Mouse (Mus musculus): ENCODE measurements around the gene Copg2. TPM values are rescaled to one million over a fixed set of nuclear protein-coding genes. Genes with fewer than 3 reads are reported as not detected.

Copg2 gene
- polyA plus RNA-seq, 1 experiment from 2014 or later: 24.3 TPM

- H3K9ac ChIP-seq: no peak overlapping the region
Measured at GRCm38 (mm10) chr6:30893081-30893480, 3.5 kb downstream of the Copg2 start.

GRCm38 (mm10) chr6:30891761-30892160 lies 4.8 kb downstream of the Copg2 start:
- H3K4me2 ChIP-seq (replicated peaks): no peak overlapping the region
- H3K27me3 ChIP-seq: no peaks in the 10 kb centered on the region
- H3K27ac ChIP-seq: no peak overlapping the region
- no peaks in the 10 kb centered on the region for H3K9me3 ChIP-seq
- no peak overlapping the region for H3K9ac ChIP-seq
- H3K36me3 ChIP-seq: peaks cover 19% of the 10 kb centered on the region
- no peak for ATAC-seq (ENCODE audit: low FRiP score, low read depth)
- H3K4me1 ChIP-seq: peaks cover 12% of the 10 kb centered on the region
- H3K4me3 ChIP-seq: no peak overlapping the region

More at GRCm38 (mm10) chr6:30893081-30893480, 3.5 kb downstream of the Copg2 start:
- Histone ChIP-seq H3K4me1 (peaks cover 19% of the 10 kb centered on the region), H3K4me3 (no peak overlapping the region), H3K36me3 (peaks cover 17% of the 10 kb centered on the region), H3K9me3 (no peaks in the 10 kb centered on the region), H3K27me3 (no peaks in the 10 kb centered on the region), H3K27ac (no peak overlapping the region), H3K4me2 (replicated peaks) (no peak overlapping the region)
- 71% methylated on average over 4 of the region's 4 CpGs for WGBS
- ATAC-seq (ENCODE audit: low FRiP score, low read depth): no peak

- Histone ChIP-seq H3K4me2 (replicated peaks) (no peak overlapping the region), H3K4me1 (no peaks in the 10 kb centered on the region), H3K27me3 (no peaks in the 10 kb centered on the region), H3K27ac (no peak overlapping the region), H3K4me3 (no peak overlapping the region), H3K9me3 (no peaks in the 10 kb centered on the region), H3K9ac (no peak overlapping the region), H3K36me3 (peaks cover 47% of the 10 kb centered on the region)
- WGBS: 89% methylated on average over 3 of the region's 3 CpGs
- ATAC-seq (ENCODE audit: low FRiP score, low read depth): no peak
Measured at GRCm38 (mm10) chr6:30884856-30885255, 11.7 kb downstream of the Copg2 start.

- ATAC-seq (ENCODE audit: low FRiP score, low read depth): no peak
- H3K4me1 ChIP-seq: no peaks in the 10 kb centered on the region
- H3K9me3 ChIP-seq: no peaks in the 10 kb centered on the region
- no peak overlapping the region for H3K4me3 ChIP-seq
- no peak overlapping the region for H3K4me2 ChIP-seq (replicated peaks)
- 86% methylated on average over 4 of the region's 4 CpGs for WGBS
- no peak overlapping the region for H3K9ac ChIP-seq
- no peaks in the 10 kb centered on the region for H3K27me3 ChIP-seq
- peaks cover 37% of the 10 kb centered on the region for H3K36me3 ChIP-seq
- no peak overlapping the region for H3K27ac ChIP-seq
Measured at GRCm38 (mm10) chr6:30883491-30883890, 13.1 kb downstream of the Copg2 start.

GRCm38 (mm10) chr6:30876661-30877060 lies 19.9 kb downstream of the Copg2 start:
- ATAC-seq (ENCODE audit: low FRiP score, low read depth): no peak
- no peaks in the 10 kb centered on the region for H3K4me1 ChIP-seq
- peaks cover 29% of the 10 kb centered on the region for H3K36me3 ChIP-seq

GRCm38 (mm10) chr6:30866501-30866900 lies 30.1 kb downstream of the Copg2 start:
- no peaks in the 10 kb centered on the region for H3K27me3 ChIP-seq
- H3K4me3 ChIP-seq: no peak overlapping the region
- WGBS: 91% methylated on average over 1 of the region's 1 CpGs
- no peak overlapping the region for H3K4me2 ChIP-seq (replicated peaks)
- H3K4me1 ChIP-seq: no peaks in the 10 kb centered on the region
- no peak for ATAC-seq (ENCODE audit: low FRiP score, low read depth)
- H3K9me3 ChIP-seq: no peaks in the 10 kb centered on the region
- H3K36me3 ChIP-seq: no peaks in the 10 kb centered on the region
- no peak overlapping the region for H3K27ac ChIP-seq
- no peak overlapping the region for H3K9ac ChIP-seq

More at GRCm38 (mm10) chr6:30876661-30877060, 19.9 kb downstream of the Copg2 start:
- H3K9me3 ChIP-seq: no peaks in the 10 kb centered on the region
- H3K27ac ChIP-seq: no peak overlapping the region
- no peaks in the 10 kb centered on the region for H3K27me3 ChIP-seq
- no peak overlapping the region for H3K4me2 ChIP-seq (replicated peaks)
- no peak overlapping the region for H3K4me3 ChIP-seq
- no peak overlapping the region for H3K9ac ChIP-seq

- ATAC-seq (ENCODE audit: low FRiP score, low read depth): no peak
- H3K4me2 ChIP-seq (replicated peaks): no peak overlapping the region
- no peaks in the 10 kb centered on the region for H3K9me3 ChIP-seq
- no peaks in the 10 kb centered on the region for H3K4me1 ChIP-seq
- no peaks in the 10 kb centered on the region for H3K27me3 ChIP-seq
- no peak overlapping the region for H3K27ac ChIP-seq
- H3K9ac ChIP-seq: no peak overlapping the region
- no peak overlapping the region for H3K4me3 ChIP-seq
- H3K36me3 ChIP-seq: peaks cover 6% of the 10 kb centered on the region
- 62% methylated on average over 3 of the region's 3 CpGs for WGBS
Measured at GRCm38 (mm10) chr6:30865031-30865678, 31.4 kb downstream of the Copg2 start.

GRCm38 (mm10) chr6:30855956-30856355 lies 40.6 kb downstream of the Copg2 start:
- H3K9ac ChIP-seq: no peak overlapping the region
- H3K4me2 ChIP-seq (replicated peaks): no peak overlapping the region
- H3K36me3 ChIP-seq: peaks cover 39% of the 10 kb centered on the region
- ATAC-seq (ENCODE audit: low FRiP score, low read depth): no peak
- H3K27ac ChIP-seq: no peak overlapping the region
- no peaks in the 10 kb centered on the region for H3K27me3 ChIP-seq
- no peaks in the 10 kb centered on the region for H3K9me3 ChIP-seq
- 97% methylated on average over 7 of the region's 7 CpGs for WGBS
- no peaks in the 10 kb centered on the region for H3K4me1 ChIP-seq
- H3K4me3 ChIP-seq: no peak overlapping the region

- H3K27me3 ChIP-seq: no peaks in the 10 kb centered on the region
- no peak overlapping the region for H3K4me2 ChIP-seq (replicated peaks)
- no peak for ATAC-seq (ENCODE audit: low FRiP score, low read depth)
- no peak overlapping the region for H3K27ac ChIP-seq
- WGBS: 88% methylated on average over 2 of the region's 2 CpGs
- H3K9me3 ChIP-seq: no peaks in the 10 kb centered on the region
- no peak overlapping the region for H3K4me3 ChIP-seq
- no peaks in the 10 kb centered on the region for H3K4me1 ChIP-seq
- peaks cover 34% of the 10 kb centered on the region for H3K36me3 ChIP-seq
- no peak overlapping the region for H3K9ac ChIP-seq
Measured at GRCm38 (mm10) chr6:30855205-30855604, 41.4 kb downstream of the Copg2 start.

GRCm38 (mm10) chr6:30849818-30850217 lies 46.8 kb downstream of the Copg2 start:
- Histone ChIP-seq H3K4me1 (peaks cover 6% of the 10 kb centered on the region), H3K27me3 (no peaks in the 10 kb centered on the region), H3K27ac (no peak overlapping the region), H3K9me3 (no peaks in the 10 kb centered on the region), H3K4me3 (no peak overlapping the region), H3K9ac (no peak overlapping the region), H3K4me2 (replicated peaks) (no peak overlapping the region), H3K36me3 (peaks cover 19% of the 10 kb centered on the region)
- 53% methylated on average over 2 of the region's 2 CpGs for WGBS
- ATAC-seq (ENCODE audit: low FRiP score, low read depth): no peak

- WGBS: 21% methylated on average over 2 of the region's 2 CpGs
Measured at GRCm38 (mm10) chr6:30832241-30832640, 64.4 kb downstream of the Copg2 start.

GRCm38 (mm10) chr6:30813626-30814025 lies 83.0 kb downstream of the Copg2 start:
- Histone ChIP-seq H3K4me3 (no peak overlapping the region), H3K4me1 (peaks cover 4% of the 10 kb centered on the region; the same call in 1 of the 2 replicates), H3K4me2 (replicated peaks) (no peak overlapping the region), H3K9ac (no peak overlapping the region), H3K27ac (no peak overlapping the region), H3K36me3 (peaks cover 8% of the 10 kb centered on the region; the same call in 1 of the 2 replicates), H3K27me3 (no peaks in the 10 kb centered on the region), H3K9me3 (no peaks in the 10 kb centered on the region)
- no peak for ATAC-seq (ENCODE audit: low FRiP score, low read depth)

More at GRCm38 (mm10) chr6:30832241-30832640, 64.4 kb downstream of the Copg2 start:
- no peak overlapping the region for H3K4me2 ChIP-seq (replicated peaks)
- ATAC-seq (ENCODE audit: low FRiP score, low read depth): no peak
- no peaks in the 10 kb centered on the region for H3K9me3 ChIP-seq
- H3K4me3 ChIP-seq: no peak overlapping the region
- no peak overlapping the region for H3K9ac ChIP-seq
- no peaks in the 10 kb centered on the region for H3K27me3 ChIP-seq
- H3K36me3 ChIP-seq: no peaks in the 10 kb centered on the region
- H3K4me1 ChIP-seq: no peaks in the 10 kb centered on the region
- no peak overlapping the region for H3K27ac ChIP-seq
